Mouse (Mus musculus): ENCODE results near the gene D630003M21Rik.

DNA sequence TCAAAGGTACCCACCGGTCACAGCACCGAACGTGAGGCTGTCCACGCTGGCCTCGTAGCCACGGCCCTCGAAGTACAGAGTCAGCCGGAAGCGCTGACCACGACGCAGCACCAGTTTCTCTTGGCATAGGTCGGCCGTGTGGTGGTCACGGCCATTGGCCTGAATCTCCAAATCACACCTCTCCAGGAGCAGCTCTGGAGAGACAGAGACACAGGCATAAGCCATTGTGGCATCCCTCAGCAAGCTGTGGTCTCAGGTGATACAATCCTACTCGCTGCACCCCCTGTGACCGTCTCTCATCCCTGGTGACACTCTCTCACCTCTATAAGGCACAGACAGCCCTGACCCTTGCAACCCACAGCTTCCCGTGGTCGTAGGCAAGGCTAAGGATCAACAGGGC is 86.0 kb downstream of the D630003M21Rik start:
- no peak for TF ChIP-seq CTCF (IDR thresholded peaks at IDR 0.05; ENCODE audit: low read depth)
- TF ChIP-seq EP300 (IDR thresholded peaks at IDR 0.05; ENCODE audit: low read depth): no peak
